Mouse (Mus musculus) brain, embryonic 14.5 days (tissue): ENCODE data around the gene Atn1.

Experiments
- CTCF ChIP-seq: fragments of 200-500 bp; IDR thresholded peaks from 2 replicates; pipeline ENCODE4 v1.5.1; 2012; ENCODE audit warnings: inconsistent platforms, mild to moderate bottlenecking, moderate library complexity, borderline replicate concordance; ENCODE audit not compliant: insufficient read depth, insufficient read length; ENCODE audit errors: extremely low read depth
- POLR2A ChIP-seq: fragments of 200-500 bp; IDR thresholded peaks from 2 replicates; pipeline ENCODE4 v1.6.1; 2012; ENCODE audit warnings: mild to moderate bottlenecking, inconsistent platforms, borderline replicate concordance; ENCODE audit not compliant: poor library complexity, insufficient read depth, insufficient read length, severe bottlenecking; ENCODE audit errors: extremely low read depth

GRCm38 (mm10) chr6:124712918-124713317 is 43.4 kb downstream of the Atn1 start:
- TF ChIP-seq CTCF (no peak), POLR2A (no peak)
